Mouse (Mus musculus): ENCODE results near the gene Dnah10. TPM values are rescaled to one million over a fixed set of nuclear protein-coding genes. Genes with fewer than 3 reads are reported as not detected.

Dnah10 gene
- total RNA-seq, 2 experiments from 2014 or later = 0.36 to 0.47 TPM

GRCm38 (mm10) chr5:124852294-124852693 is 127.4 kb downstream of the Dnah10 start:
- H3K4me3 ChIP-seq = no peak overlapping the region
- H3K27ac ChIP-seq = no peak overlapping the region
- intact Hi-C loops (cut with DNase I) = no loop called here
- TF ChIP-seq CTCF (IDR thresholded peaks at IDR 0.05) = no peak
- DNase-seq (ENCODE audit: extremely low spot score in 1 of 2, low spot score in 2 of 2) = no peak

DNA sequence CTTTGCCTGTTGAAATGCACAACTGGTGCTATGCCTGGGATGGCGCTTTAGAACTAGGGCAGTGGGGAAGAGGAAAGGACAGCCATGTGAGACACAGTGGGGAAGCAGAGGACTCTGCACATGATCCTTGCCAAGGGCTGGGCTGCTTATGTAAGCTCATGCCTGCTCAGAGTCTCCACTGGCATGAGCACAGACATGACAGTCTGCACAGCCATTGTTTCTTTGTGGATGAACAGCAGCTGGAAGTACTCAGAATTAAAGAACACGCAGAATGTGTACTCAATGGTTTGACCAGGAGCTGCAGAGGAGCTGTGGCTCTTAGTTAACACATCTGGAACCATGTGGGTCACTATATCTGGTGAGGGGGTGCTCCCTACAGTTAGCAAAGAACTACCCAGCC is 128.2 kb downstream of the Dnah10 start:
- Histone ChIP-seq H3K4me3 (no peak overlapping the region), H3K27ac (peak overlapping the region; percentile 37; the same call in 1 of the 2 replicates)
- no peak for DNase-seq (ENCODE audit: extremely low spot score in 1 of 2, low spot score in 2 of 2)
- TF ChIP-seq CTCF (IDR thresholded peaks at IDR 0.05) = no peak
- intact Hi-C loops (cut with DNase I) = no loop called here

- Histone ChIP-seq H3K4me3 (no peak overlapping the region), H3K27ac (no peak overlapping the region)
- TF ChIP-seq CTCF (IDR thresholded peaks at IDR 0.05) = no peak
- no peak for DNase-seq (ENCODE audit: extremely low spot score in 1 of 2, low spot score in 2 of 2)
- intact Hi-C loops (cut with DNase I) = no loop called here
Measured at GRCm38 (mm10) chr5:124854202-124854601, 129.3 kb downstream of the Dnah10 start.

DNA sequence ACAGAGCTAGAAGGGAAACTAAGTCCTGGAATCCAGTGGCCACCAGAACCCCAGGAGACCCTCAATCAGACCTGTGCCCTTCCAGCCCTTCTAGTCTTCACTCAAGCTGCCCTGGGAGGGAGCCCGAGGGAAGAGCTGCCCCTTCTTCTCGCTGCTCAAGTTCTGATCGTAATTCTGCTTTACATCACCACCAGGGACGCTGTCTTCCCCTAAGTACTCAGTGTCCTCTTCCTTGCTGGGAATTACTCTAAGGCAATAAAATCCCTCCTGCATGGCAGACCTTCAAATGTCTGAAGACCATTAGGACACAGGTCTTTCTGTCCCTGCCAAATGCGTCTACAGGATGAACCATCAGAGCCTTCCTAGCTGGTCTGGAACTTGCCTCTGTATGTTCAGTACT is 135.1 kb downstream of the Dnah10 start:
- TF ChIP-seq CTCF (IDR thresholded peaks at IDR 0.05) = peak; percentile 78
- intact Hi-C loops (cut with DNase I) = loop anchor here (10.0 kb wide), 1 partner anchor 425 kb away; the partner anchor contains the start of gene Kmt5a
- Histone ChIP-seq H3K4me3 (peak overlapping the region; percentile 92), H3K27ac (no peak overlapping the region)
- DNase-seq (ENCODE audit: extremely low spot score in 1 of 2, low spot score in 2 of 2) = no peak

GRCm38 (mm10) chr5:124861463-124861862 is 136.6 kb downstream of the Dnah10 start:
- H3K27ac ChIP-seq = peak overlapping the region; percentile 90
- no peak for TF ChIP-seq CTCF (IDR thresholded peaks at IDR 0.05)
- peak overlapping the region; percentile 92 for H3K4me3 ChIP-seq
- intact Hi-C loops (cut with DNase I) = loop anchor here (10.0 kb wide), 1 partner anchor 427 kb away; the partner anchor contains the start of gene Kmt5a
- peak in 1 of 2 experiments; percentile 50 for DNase-seq (ENCODE audit: extremely low spot score in 1 of 2, low spot score in 2 of 2)

GRCm38 (mm10) chr5:124862013-124862866 is 137.4 kb downstream of the Dnah10 start, which contains the start of the genes Ccdc92 and Zfp664:
Ccdc92 (minus strand) TSS chr5:124862424.
Zfp664 (plus strand) TSS chr5:124862691.
- TF ChIP-seq CTCF (IDR thresholded peaks at IDR 0.05) = no peak
- intact Hi-C loops (cut with DNase I) = loop anchor here (10.0 kb wide), 1 partner anchor 427 kb away; the partner anchor contains the start of gene Kmt5a

GRCm38 (mm10) chr5:124862871-124863741 is 138.2 kb downstream of the Dnah10 start:
- H3K27ac ChIP-seq = peak overlapping the region; percentile 83
- TF ChIP-seq CTCF (IDR thresholded peaks at IDR 0.05) = peak; percentile 3
- peak in 1 of 2 experiments; percentile 29 for DNase-seq (ENCODE audit: extremely low spot score in 1 of 2, low spot score in 2 of 2)
- intact Hi-C loops (cut with DNase I) = loop anchor here (10.0 kb wide), 1 partner anchor 428 kb away; the partner anchor contains the start of gene Kmt5a
- peak overlapping the region; percentile 92 for H3K4me3 ChIP-seq

More at GRCm38 (mm10) chr5:124862013-124862866, 137.4 kb downstream of the Dnah10 start, which contains the start of the genes Ccdc92 and Zfp664:
- DNase-seq (ENCODE audit: extremely low spot score in 1 of 2, low spot score in 2 of 2) = peak; percentile 98
- Histone ChIP-seq H3K4me3 (peak within 1 kb of the TSS; percentile 92), H3K27ac (peak within 1 kb of the TSS; percentile 90)

DNA sequence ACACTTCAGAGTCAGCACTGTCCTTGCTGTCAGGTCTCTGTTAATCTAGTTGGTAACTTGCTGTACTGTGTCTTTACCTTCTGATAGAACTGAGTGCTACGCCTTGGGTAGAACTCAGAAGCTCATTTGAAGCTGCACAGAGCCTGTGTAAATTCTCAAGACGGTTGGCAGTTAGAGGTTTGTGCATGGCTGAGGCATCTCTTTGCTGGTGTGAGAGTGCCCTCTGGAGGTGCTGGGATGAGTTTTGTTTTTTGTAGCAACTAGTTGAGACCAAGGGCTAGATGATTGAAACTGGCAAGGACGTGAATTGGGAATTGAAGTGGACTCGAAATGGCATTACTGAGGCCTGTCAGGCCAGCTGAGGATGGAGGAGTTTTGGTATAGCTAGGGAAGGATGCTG is 144.1 kb downstream of the Dnah10 start:
- peak; percentile 79 for TF ChIP-seq CTCF (IDR thresholded peaks at IDR 0.05)
- intact Hi-C loops (cut with DNase I) = loop anchor here (2.0 to 10.0 kb wide), 3 partner anchors 92 to 434 kb away; partner anchors contain the start of gene Kmt5a
- Histone ChIP-seq H3K4me3 (no peak overlapping the region), H3K27ac (no peak overlapping the region)
- DNase-seq (ENCODE audit: extremely low spot score in 1 of 2, low spot score in 2 of 2) = peak; percentile 62 to 67

GRCm38 (mm10) chr5:124872033-124872432 is 147.1 kb downstream of the Dnah10 start:
- TF ChIP-seq CTCF (IDR thresholded peaks at IDR 0.05) = no peak
- intact Hi-C loops (cut with DNase I) = loop anchor here (5.0 kb wide), 1 partner anchor 255 kb away; no protein-coding TSS in a partner anchor
- no peak for DNase-seq (ENCODE audit: extremely low spot score in 1 of 2, low spot score in 2 of 2)
- no peak overlapping the region for H3K4me3 ChIP-seq
- H3K27ac ChIP-seq = no peak overlapping the region

GRCm38 (mm10) chr5:124873096-124873495 is 148.2 kb downstream of the Dnah10 start:
- DNase-seq (ENCODE audit: extremely low spot score in 1 of 2, low spot score in 2 of 2) = no peak
- H3K4me3 ChIP-seq = no peak overlapping the region
- H3K27ac ChIP-seq = no peak overlapping the region
- no peak for TF ChIP-seq CTCF (IDR thresholded peaks at IDR 0.05)
- intact Hi-C loops (cut with DNase I) = loop anchor here (5.0 kb wide), 1 partner anchor 256 kb away; no protein-coding TSS in a partner anchor

All from left cerebral cortex, adult 2 months (tissue).